In the genomic region with DNA sequence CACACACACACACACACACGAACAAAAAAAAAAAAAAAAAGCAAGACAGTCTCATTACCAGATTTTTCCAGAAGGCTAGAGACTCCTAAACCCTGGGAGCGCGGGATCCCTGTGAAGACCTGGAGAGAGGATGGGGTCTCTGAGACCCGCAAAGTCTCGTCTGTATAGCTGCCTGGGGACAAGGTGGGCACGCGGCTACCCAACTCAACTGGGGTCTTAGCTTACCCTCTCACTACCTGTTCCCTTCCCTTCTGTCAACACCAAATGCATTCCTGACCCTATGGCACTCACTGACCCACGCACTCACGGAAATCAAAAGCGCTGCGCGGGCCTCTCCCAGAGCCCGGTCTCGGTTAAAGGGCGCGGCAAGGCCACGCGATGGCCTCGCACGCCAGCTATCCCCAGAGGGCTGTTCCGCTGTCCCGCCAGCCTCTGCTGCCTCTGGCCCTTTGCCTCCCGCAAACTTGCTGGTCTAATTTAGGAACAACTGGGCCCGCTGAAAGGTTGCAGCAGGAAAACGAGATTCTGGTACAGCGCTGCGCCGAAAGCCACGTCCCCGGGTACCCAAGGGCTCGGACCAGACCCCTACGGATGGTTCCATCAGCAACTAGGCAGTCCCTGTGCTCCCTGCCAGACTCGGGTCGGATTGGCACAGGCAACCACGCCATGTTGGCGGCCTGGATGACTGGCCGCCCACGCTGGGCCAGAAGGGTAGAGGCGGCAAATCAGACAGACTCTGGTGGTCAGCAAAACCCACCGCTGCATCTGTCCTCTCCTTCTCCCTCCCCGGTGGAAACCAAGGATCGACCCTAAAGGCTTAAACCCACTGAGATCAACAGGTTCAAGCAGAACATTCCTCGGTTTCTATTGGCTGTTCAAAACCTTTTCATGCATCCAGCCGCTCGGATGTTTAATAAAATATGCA, we compare ENCODE assay signal across 9 mouse cellular contexts. TPM values are rescaled to one million over a fixed set of nuclear protein-coding genes. Genes with fewer than 3 reads are reported as not detected.
DNase-seq lines count a peak whose midpoint lies in the region; ATAC-seq and TF ChIP-seq lines count a peak whose summit lies in the region.
"Had no signal": no experiment of that assay in that cellular context is flagged by ENCODE, and none has a peak within 500 bp of the region (broad histone marks: within the 10 kb centered on the region; RNA-seq: fewer than 3 reads in every experiment).

No protein-coding gene starts in this region.

- TF ChIP-seq EP300 in lung, postnatal 0 days (IDR thresholded peaks at IDR 0.05) = no peak

- WGBS in lung, embryonic 14.5 days = under 1% methylated on average over 45 of the region's 45 CpGs
- 3% methylated on average over 45 of the region's 45 CpGs for WGBS in lung, postnatal 0 days
- 2% methylated on average over 45 of the region's 45 CpGs for WGBS in heart, embryonic 15.5 days

- H3K27me3 ChIP-seq in lung, embryonic 14.5 days (ENCODE audit: insufficient read depth, low read length) = peaks cover 95% of the 10 kb centered on the region
- H3K27me3 ChIP-seq in lung, postnatal 0 days (replicated peaks; ENCODE audit: insufficient read depth, low read length) = peaks cover 91% of the 10 kb centered on the region
- peaks cover 83% of the 10 kb centered on the region for H3K27me3 ChIP-seq in heart, embryonic 15.5 days
- peaks cover 94% of the 10 kb centered on the region for H3K27me3 ChIP-seq in megakaryocyte, embryonic 14.5 days (replicated peaks)

- no peak for ATAC-seq in lung, embryonic 14.5 days (ENCODE audit: insufficient read depth)
- no peak for ATAC-seq in lung, postnatal 0 days
- no peak for ATAC-seq in heart, embryonic 15.5 days (replicated peaks; ENCODE audit: insufficient number of reproducible peaks, insufficient read depth, low FRiP score, low read depth)

- H3K36me3 ChIP-seq in lung, embryonic 14.5 days (ENCODE audit: insufficient read depth) = no peaks in the 10 kb centered on the region
- H3K36me3 ChIP-seq in lung, postnatal 0 days (ENCODE audit: insufficient read depth, low read length) = no peaks in the 10 kb centered on the region
- no peaks in the 10 kb centered on the region for H3K36me3 ChIP-seq in heart, embryonic 15.5 days
- H3K36me3 ChIP-seq in megakaryocyte, embryonic 14.5 days (replicated peaks; ENCODE audit: low read length) = no peaks in the 10 kb centered on the region

- H3K4me1 ChIP-seq in lung, embryonic 14.5 days (ENCODE audit: insufficient read depth) = 0 out of 2 replicates have a peak, but pooled peaks cover 4% of the 10 kb centered on the region
- 0 out of 2 replicates have a peak, but pooled peaks cover 6% of the 10 kb centered on the region for H3K4me1 ChIP-seq in lung, postnatal 0 days (ENCODE audit: insufficient read depth, low read depth, low read length)
- H3K4me1 ChIP-seq in heart, embryonic 15.5 days (replicated peaks) = peaks cover 30% of the 10 kb centered on the region
- peaks cover 47% of the 10 kb centered on the region for H3K4me1 ChIP-seq in megakaryocyte, embryonic 14.5 days

- no peak for TF ChIP-seq CTCF in lung, embryonic 14.5 days (IDR thresholded peaks at IDR 0.05; ENCODE audit: low read depth)
- no peak for TF ChIP-seq CTCF in lung, postnatal 0 days (IDR thresholded peaks at IDR 0.05)

- H3K9ac ChIP-seq in lung, embryonic 14.5 days = no peak overlapping the region
- H3K9ac ChIP-seq in lung, postnatal 0 days (replicated peaks; ENCODE audit: low read depth) = no peak overlapping the region
- peak overlapping the region; percentile 4; the same call in 1 of the 2 replicates for H3K9ac ChIP-seq in heart, embryonic 15.5 days
- H3K9ac ChIP-seq: liver, embryonic 14.5 days had no signal

- peak overlapping the region; percentile 8; the same call in 1 of the 2 replicates for H3K4me3 ChIP-seq in lung, embryonic 14.5 days (ENCODE audit: low read depth, low read length)
- no peak overlapping the region for H3K4me3 ChIP-seq in lung, postnatal 0 days (ENCODE audit: low read depth, low read length)
- H3K4me3 ChIP-seq in heart, embryonic 15.5 days = peak overlapping the region; percentile 35
- H3K4me3 ChIP-seq in megakaryocyte, embryonic 14.5 days (replicated peaks) = peak overlapping the region; percentile 79

- no peaks in the 10 kb centered on the region for H3K9me3 ChIP-seq in lung, embryonic 14.5 days (ENCODE audit: low read depth, low read length)
- no peaks in the 10 kb centered on the region for H3K9me3 ChIP-seq in lung, postnatal 0 days (ENCODE audit: low read length)
- H3K9me3 ChIP-seq in heart, embryonic 15.5 days (replicated peaks) = no peaks in the 10 kb centered on the region
- peaks cover 7% of the 10 kb centered on the region; the same call in 1 of the 2 replicates for H3K9me3 ChIP-seq in megakaryocyte, embryonic 14.5 days

- no peak overlapping the region for H3K27ac ChIP-seq in lung, embryonic 14.5 days (ENCODE audit: low read depth)
- no peak overlapping the region for H3K27ac ChIP-seq in lung, postnatal 0 days (ENCODE audit: low read length)
- no peak overlapping the region for H3K27ac ChIP-seq in heart, embryonic 15.5 days
- H3K27ac ChIP-seq: liver, embryonic 14.5 days had no signal

- DNase-seq in lung, embryonic 14.5 days = no peak
- no peak for DNase-seq in lung, postnatal 0 days (ENCODE audit: low spot score)
- peak; percentile 55 for DNase-seq in embryo, embryonic 9.5 days (ENCODE audit: extremely low spot score)
- no peak for DNase-seq in spleen, postnatal 4 days (ENCODE audit: low spot score in 2 of 2)
- no peak for DNase-seq in ovary, postnatal 10 days (ENCODE audit: low spot score)
- DNase-seq in c-Kit-positive CD71-positive TER-119-positive erythroid progenitor cells, embryonic 14.5 days (ENCODE audit: low spot score) = no peak

- no peak overlapping the region for H3K4me2 ChIP-seq in lung, embryonic 14.5 days
- no peak overlapping the region for H3K4me2 ChIP-seq in lung, postnatal 0 days (replicated peaks; ENCODE audit: low read depth, low read length)
- peak overlapping the region; percentile 51 for H3K4me2 ChIP-seq in heart, embryonic 15.5 days

RNA-seq across cellular contexts. Expression of gene Rsrc1, which starts 2.5 kb away (rescaled TPM):
- 38.1 and 38.9 TPM in 2 replicates for polyA plus RNA-seq in lung, embryonic 14.5 days (2014; fragmentation: Nextera tagmentation; extraction: Ambion mirVana)
- polyA plus RNA-seq in lung, postnatal 0 days (2015; fragmentation: Nextera tagmentation; extraction: Ambion mirVana) = 15.7 and 18.9 TPM in 2 replicates
- 19.6 and 21.3 TPM in 2 replicates for polyA plus RNA-seq in heart, embryonic 15.5 days (2015; fragmentation: Nextera tagmentation; extraction: Ambion mirVana)
- 2.0 and 15.3 TPM in 2 replicates for polyA plus RNA-seq in megakaryocyte, embryonic 14.5 days (2012; ENCODE audit: insufficient read depth, low replicate concordance)

RNA-seq across cellular contexts. Expression of gene Shox2, which starts 2.9 kb away (rescaled TPM):
- polyA plus RNA-seq in lung, embryonic 14.5 days (2014; fragmentation: Nextera tagmentation; extraction: Ambion mirVana) = 0.26 and 2.0 TPM in 2 replicates
- polyA plus RNA-seq in lung, postnatal 0 days (2015; fragmentation: Nextera tagmentation; extraction: Ambion mirVana) = 0.87 and 1.4 TPM in 2 replicates
- 3.9 and 6.9 TPM in 2 replicates for polyA plus RNA-seq in heart, embryonic 15.5 days (2015; fragmentation: Nextera tagmentation; extraction: Ambion mirVana)
- polyA plus RNA-seq in megakaryocyte, embryonic 14.5 days (2012; ENCODE audit: insufficient read depth, low replicate concordance) = 0.20 and 2.2 TPM in 2 replicates
